Mouse (Mus musculus): ENCODE measurements around the gene Cox14. TPM values are rescaled to one million over a fixed set of nuclear protein-coding genes. Genes with fewer than 3 reads are reported as not detected.

Gene Cox14
- 167 and 177 TPM in 2 replicates for polyA plus RNA-seq (2015; fragmentation: Nextera tagmentation; extraction: Ambion mirVana)

DNA sequence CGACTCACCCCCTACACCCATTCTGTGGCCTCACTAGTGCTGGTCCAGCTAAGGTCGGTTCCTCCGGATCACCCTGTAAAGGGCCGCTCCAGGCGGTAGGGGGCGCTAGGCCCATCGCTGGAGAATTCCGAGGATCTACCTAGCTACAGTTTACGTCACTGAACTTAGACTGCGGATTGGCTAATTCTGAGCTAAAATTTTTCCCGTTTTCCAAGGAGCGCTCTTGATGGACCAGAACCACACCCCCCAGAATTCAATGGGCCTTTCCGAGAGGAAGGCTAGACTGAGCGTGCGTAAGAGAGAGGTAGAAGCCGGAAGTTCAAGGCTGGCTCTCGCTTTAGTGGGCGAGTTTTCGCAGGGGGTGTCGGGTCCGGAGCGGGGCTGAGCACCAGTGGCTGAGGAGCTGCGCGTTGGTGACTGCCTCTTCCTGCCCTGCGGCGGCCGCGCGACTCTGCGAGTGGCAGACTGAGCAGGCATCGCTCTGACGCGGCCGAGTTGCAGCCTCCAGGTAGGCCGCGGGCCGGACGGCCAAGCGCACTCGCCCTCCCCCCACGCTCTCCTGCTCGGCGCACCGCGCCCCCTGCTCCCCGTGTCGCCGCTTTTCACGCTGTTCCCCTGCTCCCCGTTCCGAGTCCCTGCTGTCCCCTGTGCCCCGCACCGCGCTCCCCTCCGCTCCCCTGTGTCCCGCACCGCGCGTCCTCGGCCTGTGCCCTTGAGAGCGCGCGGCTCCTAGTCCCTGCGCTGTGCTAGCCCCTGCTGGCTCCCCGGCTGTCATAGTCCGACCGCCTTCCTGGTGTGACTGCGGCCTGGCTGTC lies at the start of gene Cox14:
TSS of gene Cox14 (plus strand) at position 278 of the 815 bp plus-strand sequence.
- peak; percentile 96 for ATAC-seq
- Histone ChIP-seq H3K27me3 (no peaks in the 10 kb centered on the region), H3K4me2 (replicated peaks) (peak within 1 kb of the TSS; percentile 90), H3K4me3 (replicated peaks) (peak within 1 kb of the TSS; percentile 88), H3K4me1 (replicated peaks) (peaks cover 40% of the 10 kb centered on the region), H3K36me3 (peaks cover 52% of the 10 kb centered on the region), H3K9ac (replicated peaks) (peak within 1 kb of the TSS; percentile 94), H3K27ac (peak within 1 kb of the TSS; percentile 92), H3K9me3 (no peaks in the 10 kb centered on the region)
- WGBS: under 1% methylated on average over 68 of the region's 68 CpGs

- peaks cover 1% of the 10 kb centered on the region; the same call in 1 of the 2 replicates for H3K27me3 ChIP-seq
- H3K9ac ChIP-seq (replicated peaks): peak overlapping the region; percentile 56
- no peaks in the 10 kb centered on the region for H3K9me3 ChIP-seq
- H3K4me2 ChIP-seq (replicated peaks): peak overlapping the region; percentile 79
- H3K4me3 ChIP-seq (replicated peaks): peak overlapping the region; percentile 15
- H3K4me1 ChIP-seq (replicated peaks): peaks cover 72% of the 10 kb centered on the region
- peaks cover 13% of the 10 kb centered on the region for H3K36me3 ChIP-seq
- 19% methylated on average over 7 of the region's 8 CpGs for WGBS
- peak; percentile 83 for ATAC-seq
- H3K27ac ChIP-seq: peak overlapping the region; percentile 80
These were observed 48.3 kb upstream of the Cox14 start for GRCm38 (mm10) chr15:99677089-99677488.

- H3K36me3 ChIP-seq: peaks cover 21% of the 10 kb centered on the region
- WGBS: 18% methylated on average over 13 of the region's 13 CpGs
These were observed 47.2 kb upstream of the Cox14 start for GRCm38 (mm10) chr15:99678063-99678800.

GRCm38 (mm10) chr15:99679008-99679407 lies 46.4 kb upstream of the Cox14 start:
- Histone ChIP-seq H3K27ac (no peak overlapping the region), H3K4me2 (replicated peaks) (no peak overlapping the region), H3K27me3 (no peaks in the 10 kb centered on the region), H3K9ac (replicated peaks) (no peak overlapping the region), H3K36me3 (peaks cover 23% of the 10 kb centered on the region), H3K4me3 (replicated peaks) (no peak overlapping the region), H3K4me1 (replicated peaks) (peaks cover 54% of the 10 kb centered on the region), H3K9me3 (no peaks in the 10 kb centered on the region)
- ATAC-seq: no peak
- WGBS: 67% methylated on average over 7 of the region's 7 CpGs

More at GRCm38 (mm10) chr15:99678063-99678800, 47.2 kb upstream of the Cox14 start:
- H3K9ac ChIP-seq (replicated peaks): no peak overlapping the region
- H3K27ac ChIP-seq: no peak overlapping the region
- no peaks in the 10 kb centered on the region; the same call in 1 of the 2 replicates for H3K27me3 ChIP-seq
- ATAC-seq: no peak
- H3K9me3 ChIP-seq: no peaks in the 10 kb centered on the region
- H3K4me3 ChIP-seq (replicated peaks): no peak overlapping the region
- H3K4me2 ChIP-seq (replicated peaks): no peak overlapping the region; the same call in 1 of the 2 replicates
- peaks cover 62% of the 10 kb centered on the region for H3K4me1 ChIP-seq (replicated peaks)

DNA sequence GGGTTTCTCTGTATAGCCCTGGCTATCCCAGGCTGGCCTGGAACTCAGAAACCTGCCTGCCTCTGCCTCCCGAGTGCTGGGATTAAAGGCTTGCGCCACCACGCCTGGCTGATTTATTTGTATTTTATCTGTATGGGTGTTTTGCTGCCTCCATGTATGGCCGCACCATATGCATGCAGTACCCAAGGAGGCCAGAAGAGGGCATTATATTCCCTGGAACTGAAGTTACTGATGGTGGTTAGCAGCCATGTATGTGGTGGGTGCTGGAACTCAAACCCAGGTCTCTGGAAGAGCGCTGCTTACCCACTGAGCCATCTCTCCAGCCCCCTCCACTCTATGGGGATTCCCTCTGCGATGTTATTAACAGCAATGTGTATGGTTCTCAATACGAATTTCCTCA lies 42.5 kb upstream of the Cox14 start:
- WGBS: 92% methylated on average over 7 of the region's 7 CpGs
- Histone ChIP-seq H3K9me3 (no peaks in the 10 kb centered on the region), H3K27me3 (no peaks in the 10 kb centered on the region), H3K4me2 (replicated peaks) (no peak overlapping the region), H3K36me3 (peaks cover 33% of the 10 kb centered on the region), H3K4me1 (replicated peaks) (peaks cover 16% of the 10 kb centered on the region), H3K27ac (no peak overlapping the region), H3K9ac (replicated peaks) (no peak overlapping the region), H3K4me3 (replicated peaks) (no peak overlapping the region)
- ATAC-seq: no peak

- no peak overlapping the region for H3K27ac ChIP-seq
- H3K9me3 ChIP-seq: no peaks in the 10 kb centered on the region
- no peak overlapping the region for H3K9ac ChIP-seq (replicated peaks)
- H3K27me3 ChIP-seq: no peaks in the 10 kb centered on the region
- WGBS: 96% methylated on average over 5 of the region's 5 CpGs
- H3K4me2 ChIP-seq (replicated peaks): no peak overlapping the region
- peaks cover 33% of the 10 kb centered on the region for H3K36me3 ChIP-seq
- peaks cover 9% of the 10 kb centered on the region for H3K4me1 ChIP-seq (replicated peaks)
- H3K4me3 ChIP-seq (replicated peaks): no peak overlapping the region
- no peak for ATAC-seq
These were observed 41.3 kb upstream of the Cox14 start for GRCm38 (mm10) chr15:99684156-99684555.

DNA sequence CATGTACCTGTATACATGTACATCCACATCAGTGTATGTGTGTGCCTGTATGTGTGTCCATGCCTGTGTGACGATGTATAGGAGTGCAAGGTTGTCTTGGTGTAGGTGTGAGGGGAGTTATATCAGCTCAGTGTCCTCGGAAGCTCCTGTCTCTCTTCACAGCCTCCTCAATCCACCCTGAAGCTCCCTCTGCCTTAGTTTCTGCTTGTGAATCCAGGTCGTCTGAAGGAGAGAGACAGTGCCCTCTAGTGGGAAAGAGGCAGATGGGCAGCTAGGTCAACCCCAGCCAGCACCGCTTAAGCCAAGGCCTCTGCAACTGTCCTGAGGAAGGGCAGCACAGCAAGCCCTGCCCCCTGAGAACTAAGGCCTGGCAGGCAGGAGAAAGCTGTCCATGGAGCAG lies 36.7 kb upstream of the Cox14 start:
- Histone ChIP-seq H3K9me3 (no peaks in the 10 kb centered on the region), H3K27me3 (no peaks in the 10 kb centered on the region), H3K36me3 (peaks cover 19% of the 10 kb centered on the region), H3K27ac (no peak overlapping the region; the same call in 1 of the 2 replicates), H3K4me3 (replicated peaks) (no peak overlapping the region), H3K9ac (replicated peaks) (no peak overlapping the region), H3K4me2 (replicated peaks) (no peak overlapping the region), H3K4me1 (replicated peaks) (peaks cover 40% of the 10 kb centered on the region)
- 6% methylated on average over 4 of the region's 4 CpGs for WGBS
- peak; percentile 62 for ATAC-seq

- ATAC-seq: no peak
- 0 out of 2 replicates have a peak overlapping the region, but pooled peaks have one; percentile 58 for H3K27ac ChIP-seq
- peaks cover 25% of the 10 kb centered on the region for H3K36me3 ChIP-seq
- H3K4me3 ChIP-seq (replicated peaks): no peak overlapping the region
- H3K9me3 ChIP-seq: no peaks in the 10 kb centered on the region
- no peaks in the 10 kb centered on the region; the same call in 1 of the 2 replicates for H3K27me3 ChIP-seq
- peaks cover 53% of the 10 kb centered on the region for H3K4me1 ChIP-seq (replicated peaks)
- H3K4me2 ChIP-seq (replicated peaks): no peak overlapping the region
- peak overlapping the region; percentile 46; the same call in 1 of the 2 replicates for H3K9ac ChIP-seq (replicated peaks)
- 25% methylated on average over 4 of the region's 4 CpGs for WGBS
These were observed 34.5 kb upstream of the Cox14 start for GRCm38 (mm10) chr15:99690924-99691323.

GRCm38 (mm10) chr15:99691976-99692375 lies 33.4 kb upstream of the Cox14 start:
- H3K27me3 ChIP-seq: peaks cover 7% of the 10 kb centered on the region
- peaks cover 53% of the 10 kb centered on the region for H3K4me1 ChIP-seq (replicated peaks)
- peaks cover 28% of the 10 kb centered on the region for H3K36me3 ChIP-seq
- H3K4me2 ChIP-seq (replicated peaks): peak overlapping the region; percentile 1; the same call in 1 of the 2 replicates
- no peaks in the 10 kb centered on the region for H3K9me3 ChIP-seq
- no peak overlapping the region for H3K4me3 ChIP-seq (replicated peaks)
- ATAC-seq: peak; percentile 65
- H3K9ac ChIP-seq (replicated peaks): peak overlapping the region; percentile 46
- H3K27ac ChIP-seq: peak overlapping the region; percentile 49; the same call in 1 of the 2 replicates
- 43% methylated on average over 9 of the region's 9 CpGs for WGBS

GRCm38 (mm10) chr15:99697309-99697708 lies 28.1 kb upstream of the Cox14 start:
- Histone ChIP-seq H3K4me3 (replicated peaks) (no peak overlapping the region), H3K9me3 (no peaks in the 10 kb centered on the region), H3K4me1 (replicated peaks) (peaks cover 25% of the 10 kb centered on the region), H3K27ac (no peak overlapping the region), H3K4me2 (replicated peaks) (no peak overlapping the region), H3K36me3 (peaks cover 60% of the 10 kb centered on the region), H3K9ac (replicated peaks) (no peak overlapping the region), H3K27me3 (peaks cover 12% of the 10 kb centered on the region)
- no peak for ATAC-seq
- 55% methylated on average over 2 of the region's 2 CpGs for WGBS

GRCm38 (mm10) chr15:99698533-99699085 lies 26.8 kb upstream of the Cox14 start:
- 45% methylated on average over 20 of the region's 20 CpGs for WGBS
- Histone ChIP-seq H3K4me3 (replicated peaks) (no peak overlapping the region), H3K36me3 (peaks cover 58% of the 10 kb centered on the region), H3K4me1 (replicated peaks) (peaks cover 23% of the 10 kb centered on the region), H3K9ac (replicated peaks) (no peak overlapping the region), H3K4me2 (replicated peaks) (no peak overlapping the region), H3K27ac (no peak overlapping the region), H3K27me3 (peaks cover 12% of the 10 kb centered on the region), H3K9me3 (no peaks in the 10 kb centered on the region)
- no peak for ATAC-seq
